Mouse (Mus musculus) forebrain, embryonic 16.5 days (tissue): ENCODE data around the gene Slc25a21. TPM values are rescaled to one million over a fixed set of nuclear protein-coding genes. Genes with fewer than 3 reads are reported as not detected.

ENCODE experiments used
- ATAC-seq: fragments of 200-750 bp; cut with Nextera tagmentation; 2 replicates; pipeline ENCODE4 v1.8.0; 2017; ENCODE audit warnings: mild to moderate bottlenecking, moderate library complexity
- H3K27ac ChIP-seq: fragments of 300-500 bp; sonication (generic); 2 replicates; pipeline ENCODE4 v1.5.1; 2014; ENCODE audit warnings: low read length, control low read depth
- H3K27me3 ChIP-seq: fragments of 300-500 bp; sonication (generic); replicated peaks from 2 replicates; pipeline ENCODE4 v1.6.1; 2014; ENCODE audit warnings: low read length; ENCODE audit not compliant: control insufficient read depth, insufficient read depth
- H3K36me3 ChIP-seq: fragments of 300-500 bp; sonication (generic); 2 replicates; pipeline ENCODE4 v1.6.1; 2014; ENCODE audit not compliant: control insufficient read depth, insufficient read depth
- H3K4me1 ChIP-seq: fragments of 300-500 bp; sonication (generic); replicated peaks from 2 replicates; pipeline ENCODE4 v1.6.1; 2014; ENCODE audit warnings: low read length; ENCODE audit not compliant: control insufficient read depth, insufficient read depth
- H3K4me2 ChIP-seq: fragments of 300-500 bp; sonication (generic); 2 replicates; pipeline ENCODE4 v1.6.1; 2014; ENCODE audit warnings: mild to moderate bottlenecking, low read length, control low read depth
- H3K4me3 ChIP-seq: fragments of 300-500 bp; sonication (generic); replicated peaks from 2 replicates; pipeline ENCODE4 v1.5.1; 2014; ENCODE audit warnings: mild to moderate bottlenecking, low read length, control low read depth
- H3K9ac ChIP-seq: fragments of 300-500 bp; sonication (generic); replicated peaks from 2 replicates; pipeline ENCODE4 v1.6.1; 2014; ENCODE audit warnings: low read depth, low read length, control low read depth
- H3K9me3 ChIP-seq: fragments of 300-500 bp; sonication (generic); 2 replicates; pipeline ENCODE4 v1.6.1; 2016; ENCODE audit warnings: low read length; ENCODE audit not compliant: control insufficient read depth
- WGBS: fragments of 180-500 bp; shearing (Covaris S2); extraction: QIAGEN DNeasy Blood & Tissue Kit; methylation state at CpG from one replicate; pipeline ENCODE4 v1.1.7; 2014; 5-methylcytosine and 5-hydroxymethylcytosine counted together
- polyA plus RNA-seq: library from polyadenylated mRNA; unstranded; fragments of >200 nt; fragmentation: Nextera tagmentation; extraction: Ambion mirVana; gene quantifications from 2 replicates; pipeline ENCODE4 v1.2.1, GENCODE M21; 2015

The Slc25a21 gene
- polyA plus RNA-seq, 1 experiment from 2014 or later = not detected

- H3K4me3 ChIP-seq = no peak overlapping the region
- H3K4me1 ChIP-seq = no peaks in the 10 kb centered on the region
- no peaks in the 10 kb centered on the region for H3K36me3 ChIP-seq
- no peaks in the 10 kb centered on the region for H3K27me3 ChIP-seq
- WGBS = 66% methylated on average over 5 of the region's 5 CpGs
- H3K9ac ChIP-seq = no peak overlapping the region
- H3K9me3 ChIP-seq = no peaks in the 10 kb centered on the region
- no peak for ATAC-seq
- H3K4me2 ChIP-seq = no peak overlapping the region
- no peak overlapping the region for H3K27ac ChIP-seq
Observed at GRCm38 (mm10) chr12:57093107-57093506, 104.2 kb downstream of the Slc25a21 start.

DNA sequence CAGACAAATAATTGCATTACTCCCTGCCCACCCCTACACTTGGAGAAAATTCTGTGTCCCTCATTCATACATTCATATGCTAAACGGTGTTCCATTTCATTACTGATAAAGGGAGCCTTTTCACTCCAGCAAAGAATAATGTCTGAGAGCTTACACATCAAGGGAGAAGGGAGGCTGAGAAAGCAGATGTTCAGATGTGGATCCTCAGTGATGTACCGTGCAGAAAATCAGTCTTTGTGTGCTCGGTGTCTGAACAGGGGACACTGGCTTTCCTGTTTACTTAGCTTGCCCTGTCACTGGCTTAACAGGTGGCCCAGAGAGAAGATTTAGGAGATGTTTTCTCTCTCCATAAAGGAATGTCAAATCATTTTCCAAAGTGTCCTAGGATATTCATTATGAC is 112.8 kb downstream of the Slc25a21 start:
- Histone ChIP-seq H3K4me1 (no peaks in the 10 kb centered on the region; the same call in 1 of the 2 replicates), H3K9ac (no peak overlapping the region), H3K36me3 (no peaks in the 10 kb centered on the region), H3K27ac (no peak overlapping the region), H3K27me3 (no peaks in the 10 kb centered on the region), H3K4me2 (no peak overlapping the region), H3K9me3 (no peaks in the 10 kb centered on the region), H3K4me3 (no peak overlapping the region)
- ATAC-seq = no peak
- 13% methylated on average over 3 of the region's 3 CpGs for WGBS

DNA sequence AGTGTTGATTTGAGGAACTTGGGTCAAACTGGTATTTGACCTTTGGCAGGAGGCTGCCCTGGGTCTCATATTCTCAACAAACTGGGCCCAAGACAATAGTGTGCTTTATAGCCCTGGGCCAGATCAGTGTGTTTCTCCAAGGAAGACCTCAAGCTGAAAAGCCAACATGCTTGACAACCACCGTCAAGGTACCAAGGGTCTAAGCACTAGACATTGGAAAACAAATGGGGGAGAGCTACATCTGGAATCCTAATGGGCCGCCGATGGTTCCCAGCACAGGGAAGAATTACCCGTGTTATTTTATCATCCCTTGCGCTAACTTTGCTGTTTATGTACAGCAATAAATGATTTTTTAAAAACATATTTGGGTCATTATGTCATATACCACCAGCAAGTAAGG is 113.7 kb downstream of the Slc25a21 start:
- ATAC-seq = no peak
- no peaks in the 10 kb centered on the region for H3K36me3 ChIP-seq
- no peak overlapping the region for H3K4me2 ChIP-seq
- H3K9me3 ChIP-seq = no peaks in the 10 kb centered on the region
- H3K4me3 ChIP-seq = no peak overlapping the region
- H3K4me1 ChIP-seq = no peaks in the 10 kb centered on the region; the same call in 1 of the 2 replicates
- WGBS = 86% methylated on average over 5 of the region's 5 CpGs
- H3K9ac ChIP-seq = no peak overlapping the region
- H3K27me3 ChIP-seq = no peaks in the 10 kb centered on the region
- H3K27ac ChIP-seq = no peak overlapping the region

- no peaks in the 10 kb centered on the region for H3K36me3 ChIP-seq
- H3K27me3 ChIP-seq = no peaks in the 10 kb centered on the region
- no peak overlapping the region for H3K27ac ChIP-seq
- no peak for ATAC-seq
- no peaks in the 10 kb centered on the region for H3K4me1 ChIP-seq
- H3K9ac ChIP-seq = no peak overlapping the region
- 65% methylated on average over 4 of the region's 4 CpGs for WGBS
- no peak overlapping the region for H3K4me3 ChIP-seq
- H3K9me3 ChIP-seq = no peaks in the 10 kb centered on the region
- no peak overlapping the region for H3K4me2 ChIP-seq
Observed at GRCm38 (mm10) chr12:57076606-57077005, 120.7 kb downstream of the Slc25a21 start.

GRCm38 (mm10) chr12:57072616-57073015 is 124.7 kb downstream of the Slc25a21 start:
- no peak for ATAC-seq

GRCm38 (mm10) chr12:57068607-57069006 is 128.7 kb downstream of the Slc25a21 start:
- no peak overlapping the region for H3K4me2 ChIP-seq
- H3K36me3 ChIP-seq = no peaks in the 10 kb centered on the region
- no peak overlapping the region for H3K27ac ChIP-seq
- H3K9me3 ChIP-seq = no peaks in the 10 kb centered on the region
- H3K4me3 ChIP-seq = no peak overlapping the region
- no peaks in the 10 kb centered on the region for H3K4me1 ChIP-seq
- H3K27me3 ChIP-seq = no peaks in the 10 kb centered on the region
- no peak overlapping the region for H3K9ac ChIP-seq
- WGBS = 40% methylated on average over 5 of the region's 5 CpGs
- no peak for ATAC-seq

More at GRCm38 (mm10) chr12:57072616-57073015, 124.7 kb downstream of the Slc25a21 start:
- Histone ChIP-seq H3K4me3 (no peak overlapping the region), H3K9ac (no peak overlapping the region), H3K36me3 (no peaks in the 10 kb centered on the region), H3K4me1 (no peaks in the 10 kb centered on the region), H3K4me2 (no peak overlapping the region), H3K9me3 (no peaks in the 10 kb centered on the region), H3K27ac (no peak overlapping the region), H3K27me3 (no peaks in the 10 kb centered on the region)
- WGBS = 64% methylated on average over 2 of the region's 2 CpGs

DNA sequence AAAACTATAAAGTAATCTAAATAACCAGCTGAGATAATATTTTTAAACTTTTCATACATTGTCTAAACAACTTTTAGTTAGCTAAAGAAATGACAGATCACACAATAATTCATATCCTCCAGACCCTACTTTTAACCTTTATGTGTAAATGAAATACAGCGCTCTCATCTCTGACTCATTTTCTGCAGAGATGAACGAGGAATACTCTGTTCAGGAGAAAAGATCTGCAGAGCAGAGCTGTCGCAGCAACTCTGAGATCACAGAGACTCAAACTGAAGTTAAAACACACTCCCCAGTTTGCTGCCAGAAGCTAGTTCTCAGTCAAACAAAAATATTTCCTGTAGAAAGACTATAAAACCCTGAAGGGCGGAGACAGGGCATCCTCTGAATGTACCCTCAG is 177.5 kb downstream of the Slc25a21 start:
- Histone ChIP-seq H3K9me3 (no peaks in the 10 kb centered on the region), H3K27ac (no peak overlapping the region)
- WGBS = 85% methylated on average over 4 of the region's 4 CpGs

GRCm38 (mm10) chr12:57016845-57017244 is 180.4 kb downstream of the Slc25a21 start:
- H3K4me3 ChIP-seq = no peak overlapping the region
- no peak overlapping the region for H3K27ac ChIP-seq
- H3K4me1 ChIP-seq = no peaks in the 10 kb centered on the region
- 89% methylated on average over 3 of the region's 3 CpGs for whole genome bisulfite sequencing
- H3K9ac ChIP-seq = no peak overlapping the region
- H3K27me3 ChIP-seq = no peaks in the 10 kb centered on the region
- no peaks in the 10 kb centered on the region for H3K9me3 ChIP-seq
- no peak for ATAC-seq
- H3K4me2 ChIP-seq = no peak overlapping the region
- no peaks in the 10 kb centered on the region for H3K36me3 ChIP-seq

More for the DNA sequence above, 177.5 kb downstream of the Slc25a21 start:
- no peaks in the 10 kb centered on the region for H3K27me3 ChIP-seq
- no peak overlapping the region for H3K4me3 ChIP-seq
- H3K4me1 ChIP-seq = no peaks in the 10 kb centered on the region
- no peak overlapping the region for H3K4me2 ChIP-seq
- ATAC-seq = no peak
- H3K36me3 ChIP-seq = no peaks in the 10 kb centered on the region
- H3K9ac ChIP-seq = no peak overlapping the region

- 89% methylated on average over 3 of the region's 3 CpGs for WGBS
- no peaks in the 10 kb centered on the region for H3K27me3 ChIP-seq
- no peak overlapping the region for H3K4me2 ChIP-seq
- H3K27ac ChIP-seq = no peak overlapping the region
- H3K4me3 ChIP-seq = no peak overlapping the region
- no peak for ATAC-seq
- H3K9ac ChIP-seq = no peak overlapping the region
- no peaks in the 10 kb centered on the region for H3K36me3 ChIP-seq
- H3K9me3 ChIP-seq = no peaks in the 10 kb centered on the region
- H3K4me1 ChIP-seq = no peaks in the 10 kb centered on the region
Observed at GRCm38 (mm10) chr12:57016324-57016723, 180.9 kb downstream of the Slc25a21 start.

DNA sequence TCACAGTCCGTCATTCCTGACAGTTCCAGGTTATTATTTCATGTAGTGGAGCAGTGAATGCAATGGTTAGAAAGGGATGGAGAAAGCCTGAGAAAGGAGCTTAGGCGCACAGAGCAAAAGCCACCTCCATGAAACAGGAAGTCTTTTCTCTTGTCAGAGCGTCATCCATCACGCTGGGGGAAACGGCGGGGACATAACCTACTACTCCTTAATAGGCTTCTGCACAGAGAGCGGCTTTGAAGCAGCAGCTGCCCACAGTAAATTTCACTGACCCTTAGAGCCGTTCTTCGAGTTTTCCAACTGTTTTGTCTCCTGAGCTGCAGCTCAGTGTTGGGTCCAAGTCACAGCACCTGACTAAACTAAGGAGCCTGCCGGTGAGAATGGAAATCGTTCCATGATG is 188.3 kb downstream of the Slc25a21 start:
- H3K27me3 ChIP-seq = no peaks in the 10 kb centered on the region
- no peaks in the 10 kb centered on the region for H3K4me1 ChIP-seq
- no peak overlapping the region for H3K27ac ChIP-seq
- WGBS = 68% methylated on average over 11 of the region's 11 CpGs
- ATAC-seq = no peak
- H3K9ac ChIP-seq = no peak overlapping the region
- H3K36me3 ChIP-seq = no peaks in the 10 kb centered on the region
- H3K4me3 ChIP-seq = no peak overlapping the region
- no peak overlapping the region for H3K4me2 ChIP-seq
- H3K9me3 ChIP-seq = no peaks in the 10 kb centered on the region
